Mouse (Mus musculus): ENCODE results near the gene Ublcp1. TPM values are rescaled to one million over a fixed set of nuclear protein-coding genes. Genes with fewer than 3 reads are reported as not detected.

Gene Ublcp1
- polyA plus RNA-seq, 1 experiment from 2014 or later, result 36.9 TPM

- Histone ChIP-seq H3K4me3 (ENCODE audit: low read depth, low read length) (no peak overlapping the region), H3K4me1 (replicated peaks; ENCODE audit: control insufficient read depth, insufficient read depth) (no peaks in the 10 kb centered on the region; the same call in 1 of the 2 replicates), H3K27me3 (ENCODE audit: control insufficient read depth, insufficient read depth, low read length) (no peaks in the 10 kb centered on the region), H3K4me2 (replicated peaks; ENCODE audit: low read depth) (no peak overlapping the region), H3K9ac (ENCODE audit: low read length) (no peak overlapping the region), H3K27ac (replicated peaks) (no peak overlapping the region), H3K9me3 (ENCODE audit: control insufficient read depth, low read length) (no peaks in the 10 kb centered on the region), H3K36me3 (ENCODE audit: control insufficient read depth, insufficient read depth, low read length) (no peaks in the 10 kb centered on the region)
- DNase-seq (ENCODE audit: low spot score), result no peak
- ATAC-seq (ENCODE audit: low FRiP score, low TSS enrichment), result no peak
- TF ChIP-seq EP300 (optimal IDR thresholded peaks at IDR 0.05) (no peak), CTCF (IDR thresholded peaks at IDR 0.05; ENCODE audit: low read depth) (no peak)
- 56% methylated on average over 13 of the region's 13 CpGs for WGBS
Measured at GRCm38 (mm10) chr11:44498412-44499272, 28.3 kb upstream of the Ublcp1 start.

GRCm38 (mm10) chr11:44496217-44496616 is 25.9 kb upstream of the Ublcp1 start:
- no peaks in the 10 kb centered on the region; the same call in 1 of the 2 replicates for H3K4me1 ChIP-seq (replicated peaks; ENCODE audit: control insufficient read depth, insufficient read depth)
- no peak overlapping the region for H3K9ac ChIP-seq (ENCODE audit: low read length)
- H3K36me3 ChIP-seq (ENCODE audit: control insufficient read depth, insufficient read depth, low read length), result no peaks in the 10 kb centered on the region
- no peak overlapping the region for H3K4me3 ChIP-seq (ENCODE audit: low read depth, low read length)
- ATAC-seq (ENCODE audit: low FRiP score, low TSS enrichment) (peak; percentile 26; the same call in 1 of the 2 replicates), DNase-seq (ENCODE audit: low spot score) (peak; percentile 17)
- no peaks in the 10 kb centered on the region for H3K27me3 ChIP-seq (ENCODE audit: control insufficient read depth, insufficient read depth, low read length)
- 26% methylated on average over 3 of the region's 3 CpGs for WGBS
- 0 out of 2 replicates have a peak overlapping the region, but pooled peaks have one; percentile 49 for H3K27ac ChIP-seq (replicated peaks)
- TF ChIP-seq EP300 (optimal IDR thresholded peaks at IDR 0.05) (no peak), CTCF (IDR thresholded peaks at IDR 0.05; ENCODE audit: low read depth) (no peak)
- 0 out of 2 replicates have a peak overlapping the region, but pooled peaks have one; percentile 5 for H3K4me2 ChIP-seq (replicated peaks; ENCODE audit: low read depth)
- no peaks in the 10 kb centered on the region for H3K9me3 ChIP-seq (ENCODE audit: control insufficient read depth, low read length)

- no peaks in the 10 kb centered on the region for H3K36me3 ChIP-seq (ENCODE audit: control insufficient read depth, insufficient read depth, low read length)
- no peaks in the 10 kb centered on the region for H3K9me3 ChIP-seq (ENCODE audit: control insufficient read depth, low read length)
- 85% methylated on average over 5 of the region's 5 CpGs for WGBS
- no peaks in the 10 kb centered on the region; the same call in 1 of the 2 replicates for H3K4me1 ChIP-seq (replicated peaks; ENCODE audit: control insufficient read depth, insufficient read depth)
- no peak overlapping the region for H3K4me2 ChIP-seq (replicated peaks; ENCODE audit: low read depth)
- ATAC-seq (ENCODE audit: low FRiP score, low TSS enrichment), result no peak
- no peak overlapping the region for H3K27ac ChIP-seq (replicated peaks)
- no peaks in the 10 kb centered on the region for H3K27me3 ChIP-seq (ENCODE audit: control insufficient read depth, insufficient read depth, low read length)
- no peak overlapping the region for H3K9ac ChIP-seq (ENCODE audit: low read length)
- H3K4me3 ChIP-seq (ENCODE audit: low read depth, low read length), result no peak overlapping the region
- TF ChIP-seq EP300 (optimal IDR thresholded peaks at IDR 0.05) (no peak), CTCF (IDR thresholded peaks at IDR 0.05; ENCODE audit: low read depth) (no peak)
- DNase-seq (ENCODE audit: low spot score), result no peak
Measured at GRCm38 (mm10) chr11:44494643-44495323, 24.5 kb upstream of the Ublcp1 start.

GRCm38 (mm10) chr11:44489117-44489516 is 18.8 kb upstream of the Ublcp1 start:
- Histone ChIP-seq H3K9me3 (ENCODE audit: control insufficient read depth, low read length) (no peaks in the 10 kb centered on the region), H3K4me2 (replicated peaks; ENCODE audit: low read depth) (no peak overlapping the region), H3K27ac (replicated peaks) (no peak overlapping the region), H3K36me3 (ENCODE audit: control insufficient read depth, insufficient read depth, low read length) (no peaks in the 10 kb centered on the region), H3K4me3 (ENCODE audit: low read depth, low read length) (no peak overlapping the region), H3K4me1 (replicated peaks; ENCODE audit: control insufficient read depth, insufficient read depth) (no peaks in the 10 kb centered on the region), H3K9ac (ENCODE audit: low read length) (no peak overlapping the region), H3K27me3 (ENCODE audit: control insufficient read depth, insufficient read depth, low read length) (no peaks in the 10 kb centered on the region)
- no peak for DNase-seq (ENCODE audit: low spot score)
- ATAC-seq (ENCODE audit: low FRiP score, low TSS enrichment), result no peak
- 91% methylated on average over 1 of the region's 1 CpGs for WGBS
- no peak for TF ChIP-seq EP300 (optimal IDR thresholded peaks at IDR 0.05)
- TF ChIP-seq CTCF (IDR thresholded peaks at IDR 0.05; ENCODE audit: low read depth), result no peak

GRCm38 (mm10) chr11:44485089-44485736 is 14.9 kb upstream of the Ublcp1 start:
- no peaks in the 10 kb centered on the region for H3K27me3 ChIP-seq (ENCODE audit: control insufficient read depth, insufficient read depth, low read length)
- H3K27ac ChIP-seq (replicated peaks), result no peak overlapping the region
- no peaks in the 10 kb centered on the region for H3K4me1 ChIP-seq (replicated peaks; ENCODE audit: control insufficient read depth, insufficient read depth)
- no peak overlapping the region for H3K4me2 ChIP-seq (replicated peaks; ENCODE audit: low read depth)
- WGBS, result 59% methylated on average over 7 of the region's 7 CpGs
- DNase-seq (ENCODE audit: low spot score) (no peak), ATAC-seq (ENCODE audit: low FRiP score, low TSS enrichment) (no peak)
- H3K9ac ChIP-seq (ENCODE audit: low read length), result no peak overlapping the region
- no peaks in the 10 kb centered on the region for H3K36me3 ChIP-seq (ENCODE audit: control insufficient read depth, insufficient read depth, low read length)
- no peak overlapping the region for H3K4me3 ChIP-seq (ENCODE audit: low read depth, low read length)
- no peaks in the 10 kb centered on the region for H3K9me3 ChIP-seq (ENCODE audit: control insufficient read depth, low read length)
- TF ChIP-seq CTCF (IDR thresholded peaks at IDR 0.05; ENCODE audit: low read depth), result no peak
- no peak for TF ChIP-seq EP300 (optimal IDR thresholded peaks at IDR 0.05)
